Mouse (Mus musculus) midbrain, embryonic 12.5 days (tissue): ENCODE results near the gene Nsa2. TPM values are rescaled to one million over a fixed set of nuclear protein-coding genes. Genes with fewer than 3 reads are reported as not detected.

Source experiments
- ATAC-seq: fragments of 200-750 bp; cut with Nextera tagmentation; 2 replicates; pipeline ENCODE4 v1.8.0; 2017; ENCODE audit warnings: low read depth, moderate TSS enrichment, moderate library complexity; ENCODE audit not compliant: low FRiP score
- H3K27ac ChIP-seq: fragments of 300-500 bp; sonication (generic); replicated peaks from 2 replicates; pipeline ENCODE4 v1.5.1; 2016; ENCODE audit warnings: mild to moderate bottlenecking
- H3K27me3 ChIP-seq: fragments of 300-500 bp; sonication (generic); 2 replicates; pipeline ENCODE4 v1.6.1; 2016; ENCODE audit warnings: mild to moderate bottlenecking
- H3K36me3 ChIP-seq: fragments of 300-500 bp; sonication (generic); 2 replicates; pipeline ENCODE4 v1.6.1; 2016
- H3K4me1 ChIP-seq: fragments of 300-500 bp; sonication (generic); 2 replicates; pipeline ENCODE4 v1.6.1; 2016
- H3K4me2 ChIP-seq: fragments of 300-500 bp; sonication (generic); replicated peaks from 2 replicates; pipeline ENCODE4 v1.6.1; 2016; ENCODE audit warnings: mild to moderate bottlenecking, moderate library complexity
- H3K4me3 ChIP-seq: fragments of 300-500 bp; sonication (generic); 2 replicates; pipeline ENCODE4 v1.5.1; 2016; ENCODE audit warnings: mild to moderate bottlenecking
- H3K9ac ChIP-seq: fragments of 300-500 bp; sonication (generic); replicated peaks from 2 replicates; pipeline ENCODE4 v1.6.1; 2016; ENCODE audit warnings: mild to moderate bottlenecking, moderate library complexity
- H3K9me3 ChIP-seq: fragments of 300-500 bp; sonication (generic); 2 replicates; pipeline ENCODE4 v1.6.1; 2016; ENCODE audit warnings: mild to moderate bottlenecking
- WGBS: fragments of 180-500 bp; shearing (Covaris S2); methylation state at CpG from one replicate; pipeline ENCODE4 v1.1.7; 2016; 5-methylcytosine and 5-hydroxymethylcytosine counted together
- polyA plus RNA-seq: library from polyadenylated mRNA; unstranded; fragments of >200 nt; fragmentation: Nextera tagmentation; extraction: Ambion mirVana; gene quantifications from 2 replicates; pipeline ENCODE4 v1.2.1, GENCODE M21; 2016

The Nsa2 gene
- polyA plus RNA-seq = 48.9 and 60.9 TPM in 2 replicates

- Histone ChIP-seq H3K9ac (peak within 1 kb of the TSS; percentile 89), H3K4me2 (peak within 1 kb of the TSS; percentile 75), H3K36me3 (peaks cover 31% of the 10 kb centered on the region), H3K4me3 (peak within 1 kb of the TSS; percentile 89), H3K27ac (peak within 1 kb of the TSS; percentile 87), H3K9me3 (no peaks in the 10 kb centered on the region), H3K27me3 (no peaks in the 10 kb centered on the region), H3K4me1 (peaks cover 7% of the 10 kb centered on the region)
- WGBS = under 1% methylated on average over 57 of the region's 57 CpGs
- peak; percentile 97 for ATAC-seq
Observed at GRCm38 (mm10) chr13:97137466-97138400, at the start of gene Nsa2, which contains the start of gene Gfm2. Gene Nsa2, minus strand, starts transcription at chr13:97137937. Gene Gfm2, plus strand, starts transcription at chr13:97137937.

- 90% methylated on average over 4 of the region's 4 CpGs for WGBS
- no peak overlapping the region for H3K4me2 ChIP-seq
- no peak overlapping the region for H3K27ac ChIP-seq
- no peak overlapping the region for H3K9ac ChIP-seq
- no peaks in the 10 kb centered on the region for H3K9me3 ChIP-seq
- ATAC-seq = no peak
- no peaks in the 10 kb centered on the region for H3K4me1 ChIP-seq
- H3K27me3 ChIP-seq = no peaks in the 10 kb centered on the region
- H3K4me3 ChIP-seq = no peak overlapping the region
- H3K36me3 ChIP-seq = no peaks in the 10 kb centered on the region
Observed at GRCm38 (mm10) chr13:97186346-97186745, 48.6 kb upstream of the Nsa2 start.

GRCm38 (mm10) chr13:97184656-97185055 lies 46.9 kb upstream of the Nsa2 start:
- WGBS = 79% methylated on average over 5 of the region's 5 CpGs
- H3K9me3 ChIP-seq = no peaks in the 10 kb centered on the region
- no peaks in the 10 kb centered on the region for H3K27me3 ChIP-seq
- no peak for ATAC-seq
- H3K4me2 ChIP-seq = no peak overlapping the region
- H3K4me1 ChIP-seq = peaks cover 12% of the 10 kb centered on the region
- H3K27ac ChIP-seq = no peak overlapping the region
- no peak overlapping the region for H3K9ac ChIP-seq
- H3K36me3 ChIP-seq = peaks cover 10% of the 10 kb centered on the region
- no peak overlapping the region for H3K4me3 ChIP-seq

GRCm38 (mm10) chr13:97184168-97184567 lies 46.4 kb upstream of the Nsa2 start:
- Histone ChIP-seq H3K27ac (no peak overlapping the region), H3K4me1 (peaks cover 13% of the 10 kb centered on the region), H3K9ac (no peak overlapping the region), H3K4me2 (no peak overlapping the region), H3K27me3 (no peaks in the 10 kb centered on the region), H3K4me3 (no peak overlapping the region), H3K36me3 (peaks cover 15% of the 10 kb centered on the region), H3K9me3 (no peaks in the 10 kb centered on the region)
- ATAC-seq = no peak
- 98% methylated on average over 2 of the region's 2 CpGs for WGBS

- WGBS = 75% methylated on average over 4 of the region's 4 CpGs
- no peak overlapping the region for H3K27ac ChIP-seq
- H3K9me3 ChIP-seq = no peaks in the 10 kb centered on the region
- peaks cover 27% of the 10 kb centered on the region for H3K36me3 ChIP-seq
- H3K9ac ChIP-seq = no peak overlapping the region
- no peak overlapping the region for H3K4me3 ChIP-seq
- H3K4me2 ChIP-seq = no peak overlapping the region
- H3K4me1 ChIP-seq = peaks cover 13% of the 10 kb centered on the region
- ATAC-seq = no peak
- no peaks in the 10 kb centered on the region for H3K27me3 ChIP-seq
Observed at GRCm38 (mm10) chr13:97182821-97183220, 45.1 kb upstream of the Nsa2 start.

GRCm38 (mm10) chr13:97180113-97180828 lies 42.5 kb upstream of the Nsa2 start:
- Histone ChIP-seq H3K36me3 (peaks cover 48% of the 10 kb centered on the region), H3K9ac (no peak overlapping the region), H3K4me1 (peaks cover 13% of the 10 kb centered on the region), H3K4me2 (no peak overlapping the region), H3K9me3 (no peaks in the 10 kb centered on the region), H3K4me3 (no peak overlapping the region), H3K27ac (no peak overlapping the region), H3K27me3 (no peaks in the 10 kb centered on the region)
- no peak for ATAC-seq
- 53% methylated on average over 6 of the region's 6 CpGs for WGBS

GRCm38 (mm10) chr13:97178943-97179342 lies 41.2 kb upstream of the Nsa2 start:
- Histone ChIP-seq H3K9me3 (no peaks in the 10 kb centered on the region), H3K36me3 (peaks cover 61% of the 10 kb centered on the region), H3K4me1 (peaks cover 13% of the 10 kb centered on the region)

GRCm38 (mm10) chr13:97176731-97177130 lies 39.0 kb upstream of the Nsa2 start:
- Histone ChIP-seq H3K9ac (no peak overlapping the region), H3K36me3 (peaks cover 79% of the 10 kb centered on the region), H3K27ac (no peak overlapping the region), H3K4me1 (peaks cover 13% of the 10 kb centered on the region), H3K4me2 (no peak overlapping the region), H3K9me3 (no peaks in the 10 kb centered on the region), H3K27me3 (no peaks in the 10 kb centered on the region), H3K4me3 (no peak overlapping the region)
- 77% methylated on average over 5 of the region's 5 CpGs for WGBS
- no peak for ATAC-seq

More at GRCm38 (mm10) chr13:97178943-97179342, 41.2 kb upstream of the Nsa2 start:
- Histone ChIP-seq H3K4me3 (no peak overlapping the region), H3K27me3 (no peaks in the 10 kb centered on the region), H3K9ac (no peak overlapping the region), H3K27ac (no peak overlapping the region), H3K4me2 (no peak overlapping the region)
- WGBS = 67% methylated on average over 7 of the region's 7 CpGs
- ATAC-seq = no peak

GRCm38 (mm10) chr13:97175520-97176264 lies 38.0 kb upstream of the Nsa2 start:
- ATAC-seq = no peak
- WGBS = 92% methylated on average over 10 of the region's 10 CpGs
- no peak overlapping the region for H3K9ac ChIP-seq
- H3K36me3 ChIP-seq = peaks cover 85% of the 10 kb centered on the region
- H3K4me3 ChIP-seq = no peak overlapping the region
- H3K4me2 ChIP-seq = no peak overlapping the region
- H3K9me3 ChIP-seq = no peaks in the 10 kb centered on the region
- no peaks in the 10 kb centered on the region for H3K27me3 ChIP-seq
- peaks cover 11% of the 10 kb centered on the region for H3K4me1 ChIP-seq
- no peak overlapping the region for H3K27ac ChIP-seq

- Histone ChIP-seq H3K9me3 (no peaks in the 10 kb centered on the region), H3K27ac (no peak overlapping the region), H3K4me3 (no peak overlapping the region), H3K4me2 (no peak overlapping the region), H3K27me3 (no peaks in the 10 kb centered on the region), H3K36me3 (peaks cover 59% of the 10 kb centered on the region), H3K4me1 (no peaks in the 10 kb centered on the region), H3K9ac (no peak overlapping the region)
- 63% methylated on average over 4 of the region's 4 CpGs for WGBS
- ATAC-seq = no peak
Observed at GRCm38 (mm10) chr13:97145834-97146233, 8.1 kb upstream of the Nsa2 start.

- H3K4me2 ChIP-seq = no peak overlapping the region
- no peaks in the 10 kb centered on the region for H3K27me3 ChIP-seq
- peaks cover 30% of the 10 kb centered on the region for H3K36me3 ChIP-seq
- no peak overlapping the region for H3K9ac ChIP-seq
- H3K4me1 ChIP-seq = peaks cover 7% of the 10 kb centered on the region
- WGBS = 91% methylated on average over 7 of the region's 7 CpGs
- ATAC-seq = no peak
- H3K4me3 ChIP-seq = no peak overlapping the region
- H3K27ac ChIP-seq = no peak overlapping the region
- H3K9me3 ChIP-seq = no peaks in the 10 kb centered on the region
Observed at GRCm38 (mm10) chr13:97142321-97142720, 4.6 kb upstream of the Nsa2 start.
